Mouse (Mus musculus): ENCODE data around the gene Foxf1. TPM values are rescaled to one million over a fixed set of nuclear protein-coding genes. Genes with fewer than 3 reads are reported as not detected.

Foxf1 gene
- polyA plus RNA-seq, 1 experiment from 2014 or later, result 1.7 TPM

GRCm38 (mm10) chr8:121107668-121108656 lies 23.8 kb downstream of the Foxf1 start, which contains the start of gene Mthfsd:
Gene Mthfsd, minus strand, starts transcription at chr8:121108392.
- H3K4me1 ChIP-seq (replicated peaks; ENCODE audit: control insufficient read depth, insufficient read depth, low read length), result peaks cover 11% of the 10 kb centered on the region
- H3K9ac ChIP-seq, result peak within 1 kb of the TSS; percentile 91
- peak; percentile 99 for DNase-seq (ENCODE audit: low spot score)
- peak; percentile 95 for ATAC-seq (ENCODE audit: low FRiP score)
- H3K4me2 ChIP-seq (replicated peaks), result peak within 1 kb of the TSS; percentile 89
- H3K9me3 ChIP-seq (ENCODE audit: control insufficient read depth, low read length), result no peaks in the 10 kb centered on the region
- peak within 1 kb of the TSS; percentile 85 for H3K27ac ChIP-seq
- H3K36me3 ChIP-seq (replicated peaks; ENCODE audit: control insufficient read depth, insufficient read depth), result peaks cover 24% of the 10 kb centered on the region
- H3K27me3 ChIP-seq (ENCODE audit: control insufficient read depth, insufficient read depth, low read length), result peaks cover 9% of the 10 kb centered on the region; the same call in 1 of the 2 replicates
- peak within 1 kb of the TSS; percentile 88 for H3K4me3 ChIP-seq (replicated peaks; ENCODE audit: low read length)
- WGBS, result 2% methylated on average over 72 of the region's 75 CpGs

GRCm38 (mm10) chr8:121108657-121109056 lies 24.5 kb downstream of the Foxf1 start:
- Histone ChIP-seq H3K4me3 (replicated peaks; ENCODE audit: low read length) (peak overlapping the region; percentile 88), H3K4me1 (replicated peaks; ENCODE audit: control insufficient read depth, insufficient read depth, low read length) (peaks cover 11% of the 10 kb centered on the region), H3K27ac (peak overlapping the region; percentile 85; the same call in 1 of the 2 replicates), H3K9ac (peak overlapping the region; percentile 91), H3K36me3 (replicated peaks; ENCODE audit: control insufficient read depth, insufficient read depth) (peaks cover 17% of the 10 kb centered on the region), H3K4me2 (replicated peaks) (peak overlapping the region; percentile 89), H3K27me3 (ENCODE audit: control insufficient read depth, insufficient read depth, low read length) (peaks cover 13% of the 10 kb centered on the region), H3K9me3 (ENCODE audit: control insufficient read depth, low read length) (no peaks in the 10 kb centered on the region)
- 11% methylated on average over 5 of the region's 5 CpGs for WGBS
- ATAC-seq (ENCODE audit: low FRiP score) (no peak), DNase-seq (ENCODE audit: low spot score) (no peak)

DNA sequence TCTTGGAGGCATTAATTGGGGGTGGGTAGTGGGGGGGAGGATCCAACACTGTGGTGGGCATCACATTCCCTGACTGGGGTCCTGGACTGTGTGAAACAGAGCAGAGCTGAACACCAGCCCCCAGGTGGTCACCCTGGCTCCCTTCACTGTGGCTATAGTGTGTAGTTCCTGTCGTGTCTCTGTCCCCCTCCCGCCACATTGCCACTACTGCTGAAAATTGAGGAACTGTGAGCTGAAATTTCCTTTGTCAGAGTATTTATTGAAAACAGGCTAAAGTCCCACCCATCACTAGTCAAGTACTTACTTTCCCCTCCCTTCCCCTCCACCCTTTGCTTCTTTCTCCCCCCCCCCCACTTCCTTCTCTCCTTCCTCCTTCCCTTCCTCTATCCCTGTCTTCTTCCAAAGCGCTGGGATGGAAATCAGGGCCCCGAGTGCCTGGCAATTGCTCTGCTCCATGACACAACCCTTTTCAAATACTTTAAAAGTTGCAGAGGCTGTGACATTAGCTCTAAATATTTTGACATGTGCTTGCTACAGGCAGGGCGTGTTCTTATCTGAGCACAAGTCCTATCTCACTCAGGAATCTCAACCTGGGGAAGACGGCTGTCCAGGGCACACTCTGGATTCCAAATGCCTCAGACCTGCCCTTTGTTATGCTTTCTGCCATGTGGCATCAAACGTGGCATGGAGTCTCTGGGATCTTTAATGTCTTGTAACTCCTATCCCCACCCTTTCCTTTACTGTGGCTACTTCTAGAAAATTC lies 27.1 kb downstream of the Foxf1 start:
- Histone ChIP-seq H3K27me3 (ENCODE audit: control insufficient read depth, insufficient read depth, low read length) (peaks cover 39% of the 10 kb centered on the region), H3K36me3 (replicated peaks; ENCODE audit: control insufficient read depth, insufficient read depth) (no peaks in the 10 kb centered on the region), H3K4me2 (replicated peaks) (no peak overlapping the region), H3K9me3 (ENCODE audit: control insufficient read depth, low read length) (no peaks in the 10 kb centered on the region), H3K4me3 (replicated peaks; ENCODE audit: low read length) (no peak overlapping the region), H3K9ac (no peak overlapping the region), H3K27ac (no peak overlapping the region), H3K4me1 (replicated peaks; ENCODE audit: control insufficient read depth, insufficient read depth, low read length) (peaks cover 11% of the 10 kb centered on the region)
- no peak for ATAC-seq (ENCODE audit: low FRiP score)
- WGBS, result 52% methylated on average over 7 of the region's 7 CpGs
- no peak for DNase-seq (ENCODE audit: low spot score)

- no peak overlapping the region for H3K4me2 ChIP-seq (replicated peaks)
- DNase-seq (ENCODE audit: low spot score) (peak; percentile 98), ATAC-seq (ENCODE audit: low FRiP score) (0 out of 2 replicates have a peak, but pooled peaks have one; percentile 13)
- H3K4me1 ChIP-seq (replicated peaks; ENCODE audit: control insufficient read depth, insufficient read depth, low read length), result no peaks in the 10 kb centered on the region
- no peak overlapping the region for H3K9ac ChIP-seq
- H3K9me3 ChIP-seq (ENCODE audit: control insufficient read depth, low read length), result no peaks in the 10 kb centered on the region
- no peak overlapping the region for H3K4me3 ChIP-seq (replicated peaks; ENCODE audit: low read length)
- H3K27ac ChIP-seq, result no peak overlapping the region
- H3K36me3 ChIP-seq (replicated peaks; ENCODE audit: control insufficient read depth, insufficient read depth), result no peaks in the 10 kb centered on the region
- under 1% methylated on average over 21 of the region's 21 CpGs for WGBS
- H3K27me3 ChIP-seq (ENCODE audit: control insufficient read depth, insufficient read depth, low read length), result peaks cover 59% of the 10 kb centered on the region
Observed at GRCm38 (mm10) chr8:121113261-121113660, 29.1 kb downstream of the Foxf1 start.

GRCm38 (mm10) chr8:121115136-121115535 lies 30.9 kb downstream of the Foxf1 start:
- ATAC-seq (ENCODE audit: low FRiP score), result no peak
- WGBS, result 1% methylated on average over 25 of the region's 25 CpGs
- H3K4me3 ChIP-seq (replicated peaks; ENCODE audit: low read length), result no peak overlapping the region
- no peaks in the 10 kb centered on the region for H3K9me3 ChIP-seq (ENCODE audit: control insufficient read depth, low read length)
- no peak for DNase-seq (ENCODE audit: low spot score)
- H3K9ac ChIP-seq, result no peak overlapping the region
- peaks cover 77% of the 10 kb centered on the region for H3K27me3 ChIP-seq (ENCODE audit: control insufficient read depth, insufficient read depth, low read length)
- H3K4me2 ChIP-seq (replicated peaks), result peak overlapping the region; percentile 26
- H3K27ac ChIP-seq, result no peak overlapping the region; the same call in 1 of the 2 replicates
- H3K4me1 ChIP-seq (replicated peaks; ENCODE audit: control insufficient read depth, insufficient read depth, low read length), result no peaks in the 10 kb centered on the region
- no peaks in the 10 kb centered on the region for H3K36me3 ChIP-seq (replicated peaks; ENCODE audit: control insufficient read depth, insufficient read depth)

DNA sequence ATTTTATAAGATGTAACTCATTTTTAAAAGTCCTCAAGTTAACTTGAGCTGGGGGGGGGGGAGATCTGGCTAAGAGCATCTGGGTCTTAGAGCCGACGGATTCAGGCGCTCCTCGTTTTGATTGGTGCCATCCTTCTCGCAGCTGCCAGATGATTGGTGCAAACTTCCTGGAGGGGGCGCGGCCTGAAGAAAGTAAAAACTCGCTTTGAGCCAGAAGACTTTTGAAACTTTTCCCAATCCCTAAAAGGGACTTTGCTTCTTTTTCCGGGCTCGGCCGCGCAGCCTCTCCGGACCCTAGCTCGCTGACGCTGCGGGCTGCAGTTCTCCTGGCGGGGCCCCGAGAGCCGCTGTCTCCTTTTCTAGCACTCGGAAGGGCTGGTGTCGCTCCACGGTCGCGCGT lies 31.8 kb downstream of the Foxf1 start, which contains the start of gene Foxc2:
Gene Foxc2, plus strand, starts transcription at position 224 of the 400 bp plus-strand sequence.
- under 1% methylated on average over 25 of the region's 25 CpGs for WGBS
- H3K27ac ChIP-seq, result no peak within 1 kb of the TSS; the same call in 1 of the 2 replicates
- H3K9ac ChIP-seq, result peak within 1 kb of the TSS; percentile 41; the same call in 1 of the 2 replicates

GRCm38 (mm10) chr8:121116591-121117185 lies 32.5 kb downstream of the Foxf1 start:
- DNase-seq (ENCODE audit: low spot score), result no peak

More for the DNA sequence above, 31.8 kb downstream of the Foxf1 start, which contains the start of gene Foxc2:
- Histone ChIP-seq H3K4me1 (replicated peaks; ENCODE audit: control insufficient read depth, insufficient read depth, low read length) (no peaks in the 10 kb centered on the region), H3K4me3 (replicated peaks; ENCODE audit: low read length) (peak within 1 kb of the TSS; percentile 28), H3K27me3 (ENCODE audit: control insufficient read depth, insufficient read depth, low read length) (peaks cover 85% of the 10 kb centered on the region), H3K4me2 (replicated peaks) (peak within 1 kb of the TSS; percentile 53), H3K36me3 (replicated peaks; ENCODE audit: control insufficient read depth, insufficient read depth) (no peaks in the 10 kb centered on the region), H3K9me3 (ENCODE audit: control insufficient read depth, low read length) (no peaks in the 10 kb centered on the region)
- no peak for ATAC-seq (ENCODE audit: low FRiP score)
- peak; percentile 80 for DNase-seq (ENCODE audit: low spot score)

DNA sequence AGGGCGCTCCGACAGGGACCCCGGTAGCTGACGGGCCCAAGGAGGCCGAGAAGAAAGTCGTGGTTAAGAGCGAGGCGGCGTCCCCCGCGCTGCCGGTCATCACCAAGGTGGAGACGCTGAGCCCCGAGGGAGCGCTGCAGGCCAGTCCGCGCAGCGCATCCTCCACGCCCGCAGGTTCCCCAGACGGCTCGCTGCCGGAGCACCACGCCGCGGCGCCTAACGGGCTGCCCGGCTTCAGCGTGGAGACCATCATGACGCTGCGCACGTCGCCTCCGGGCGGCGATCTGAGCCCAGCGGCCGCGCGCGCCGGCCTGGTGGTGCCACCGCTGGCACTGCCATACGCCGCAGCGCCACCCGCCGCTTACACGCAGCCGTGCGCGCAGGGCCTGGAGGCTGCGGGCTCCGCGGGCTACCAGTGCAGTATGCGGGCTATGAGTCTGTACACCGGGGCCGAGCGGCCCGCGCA lies 33.0 kb downstream of the Foxf1 start:
- Histone ChIP-seq H3K9ac (peak overlapping the region; percentile 5; the same call in 1 of the 2 replicates), H3K9me3 (ENCODE audit: control insufficient read depth, low read length) (no peaks in the 10 kb centered on the region), H3K4me2 (replicated peaks) (peak overlapping the region; percentile 53), H3K27me3 (ENCODE audit: control insufficient read depth, insufficient read depth, low read length) (peaks cover 97% of the 10 kb centered on the region), H3K4me3 (replicated peaks; ENCODE audit: low read length) (peak overlapping the region; percentile 28), H3K4me1 (replicated peaks; ENCODE audit: control insufficient read depth, insufficient read depth, low read length) (no peaks in the 10 kb centered on the region), H3K27ac (no peak overlapping the region), H3K36me3 (replicated peaks; ENCODE audit: control insufficient read depth, insufficient read depth) (no peaks in the 10 kb centered on the region)
- WGBS, result 1% methylated on average over 56 of the region's 62 CpGs
- ATAC-seq (ENCODE audit: low FRiP score) (no peak), DNase-seq (ENCODE audit: low spot score) (no peak)

More at GRCm38 (mm10) chr8:121116591-121117185, 32.5 kb downstream of the Foxf1 start:
- Histone ChIP-seq H3K36me3 (replicated peaks; ENCODE audit: control insufficient read depth, insufficient read depth) (no peaks in the 10 kb centered on the region), H3K9ac (peak overlapping the region; percentile 41; the same call in 1 of the 2 replicates), H3K27ac (no peak overlapping the region), H3K4me1 (replicated peaks; ENCODE audit: control insufficient read depth, insufficient read depth, low read length) (no peaks in the 10 kb centered on the region), H3K4me3 (replicated peaks; ENCODE audit: low read length) (peak overlapping the region; percentile 28), H3K27me3 (ENCODE audit: control insufficient read depth, insufficient read depth, low read length) (peaks cover 93% of the 10 kb centered on the region), H3K4me2 (replicated peaks) (peak overlapping the region; percentile 53), H3K9me3 (ENCODE audit: control insufficient read depth, low read length) (no peaks in the 10 kb centered on the region)
- under 1% methylated on average over 55 of the region's 55 CpGs for whole genome bisulfite sequencing
- no peak for ATAC-seq (ENCODE audit: low FRiP score)

Measured in hindbrain, embryonic 14.5 days (tissue).